Mouse (Mus musculus) heart, adult 2 months (tissue): Measurements from ENCODE around the gene Emc10. TPM values are rescaled to one million over a fixed set of nuclear protein-coding genes. Genes with fewer than 3 reads are reported as not detected.

Source experiments
- DNase-seq, 2 experiments: peaks; one replicate each; pipeline ENCODE4 v3.0.0; 2021
- H3K27ac ChIP-seq: fragments of 200-600 bp; 2 replicates; pipeline ENCODE4 v1.8.1; 2022
- H3K27me3 ChIP-seq: fragments of 200-500 bp; 2 replicates; pipeline ENCODE4 v1.6.1; 2012; ENCODE audit warnings: mild to moderate bottlenecking, low read length, inconsistent platforms, mixed read lengths; ENCODE audit not compliant: control insufficient read depth, insufficient read depth
- H3K36me3 ChIP-seq: fragments of 200-500 bp; 2 replicates; pipeline ENCODE4 v1.6.1; 2012; ENCODE audit warnings: low read length, inconsistent platforms; ENCODE audit not compliant: control insufficient read depth, insufficient read depth
- H3K4me1 ChIP-seq: fragments of 200-500 bp; 2 replicates; pipeline ENCODE4 v1.6.1; 2011; ENCODE audit warnings: low read length; ENCODE audit not compliant: control insufficient read depth, insufficient read depth
- H3K4me3 ChIP-seq: fragments of 200-600 bp; 2 replicates; pipeline ENCODE4 v1.8.1; 2022
- H3K79me2 ChIP-seq: fragments of 200-500 bp; replicated peaks from 2 replicates; pipeline ENCODE4 v1.6.1; 2012; ENCODE audit warnings: mild to moderate bottlenecking, inconsistent platforms, low read length, moderate library complexity, mixed read lengths; ENCODE audit not compliant: control insufficient read depth, insufficient read depth
- H3K9ac ChIP-seq: fragments of 200-500 bp; 2 replicates; pipeline ENCODE4 v1.6.1; 2012; ENCODE audit warnings: low read depth, mild to moderate bottlenecking, control low read depth, inconsistent platforms, low read length, mixed read lengths
- CTCF ChIP-seq: fragments of 200-600 bp; IDR thresholded peaks from 2 replicates; pipeline ENCODE4 v1.8.1; 2022; ENCODE audit warnings: antibody characterized with exemption, mild to moderate bottlenecking, moderate library complexity
- EP300 ChIP-seq: fragments of 200-500 bp; IDR thresholded peaks from 2 replicates; pipeline ENCODE4 v1.6.1; 2011; ENCODE audit warnings: low read depth, low read length, control low read depth; ENCODE audit not compliant: insufficient read depth
- POLR2A ChIP-seq: fragments of 200-500 bp; IDR thresholded peaks from 2 replicates; pipeline ENCODE4 v1.6.1; 2011; ENCODE audit warnings: mild to moderate bottlenecking, low read depth, low read length, control low read depth; ENCODE audit not compliant: insufficient read depth
- WGBS: fragments of 180-500 bp; shearing (Covaris S2); methylation state at CpG from one replicate; pipeline ENCODE4 v1.1.7; 2018; 5-methylcytosine and 5-hydroxymethylcytosine counted together
- intact Hi-C: fragments of 180-260 bp; cut with DNase I; formaldehyde crosslinking; loops from one replicate; pipeline ENCODE4 v1.15.1; 2025
- polyA plus RNA-seq: library from polyadenylated mRNA; depleted of rRNA; stranded (reverse); fragments of >200 nt; gene quantifications from 2 replicates; pipeline ENCODE4 v1.2.3, GENCODE M21; 2012
- total RNA-seq, 2 experiments: library from RNA; stranded (reverse); gene quantifications; 2 replicates each; pipeline ENCODE4 v1.2.3; 2021

The Emc10 gene
- total and polyA plus RNA-seq, 3 experiments, result 86.1 to 180 (median 87.6) TPM

DNA sequence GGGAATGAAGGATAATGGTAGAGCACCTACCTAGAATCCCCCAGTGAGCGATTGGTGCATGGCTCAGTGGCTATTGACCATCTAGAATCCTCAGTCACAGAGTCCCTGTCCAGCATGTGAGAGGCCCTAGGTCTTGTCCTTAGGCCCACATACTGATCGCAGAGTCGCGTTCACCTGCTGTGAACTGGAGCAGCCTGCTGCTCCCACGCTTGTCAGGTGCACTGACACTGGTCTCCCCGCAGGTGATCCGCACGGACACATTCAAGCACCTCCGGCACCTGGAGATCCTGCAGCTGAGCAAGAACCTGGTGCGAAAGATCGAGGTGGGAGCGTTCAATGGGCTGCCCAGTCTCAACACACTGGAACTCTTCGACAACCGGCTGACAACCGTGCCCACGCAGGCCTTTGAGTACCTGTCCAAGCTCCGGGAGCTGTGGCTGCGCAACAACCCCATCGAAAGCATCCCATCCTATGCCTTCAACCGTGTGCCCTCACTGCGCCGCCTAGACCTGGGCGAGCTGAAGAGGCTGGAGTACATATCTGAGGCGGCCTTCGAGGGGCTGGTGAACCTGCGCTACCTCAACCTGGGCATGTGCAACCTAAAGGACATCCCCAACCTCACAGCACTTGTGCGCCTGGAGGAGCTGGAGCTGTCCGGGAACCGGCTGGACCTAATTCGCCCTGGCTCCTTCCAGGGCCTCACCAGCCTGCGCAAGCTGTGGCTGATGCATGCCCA is 35.4 kb downstream of the Emc10 start:
- no peak overlapping the region for H3K27ac ChIP-seq
- H3K4me3 ChIP-seq, result no peak overlapping the region
- DNase-seq, result no peak
- no peaks in the 10 kb centered on the region for H3K79me2 ChIP-seq
- TF ChIP-seq CTCF (no peak), POLR2A (no peak), EP300 (no peak)
- 77% methylated on average over 31 of the region's 31 CpGs for WGBS
- H3K4me1 ChIP-seq, result no peaks in the 10 kb centered on the region
- no peaks in the 10 kb centered on the region for H3K36me3 ChIP-seq
- H3K9ac ChIP-seq, result no peak overlapping the region
- H3K27me3 ChIP-seq, result peaks cover 3% of the 10 kb centered on the region; the same call in 1 of the 2 replicates
- intact Hi-C loops, result no loop called here

DNA sequence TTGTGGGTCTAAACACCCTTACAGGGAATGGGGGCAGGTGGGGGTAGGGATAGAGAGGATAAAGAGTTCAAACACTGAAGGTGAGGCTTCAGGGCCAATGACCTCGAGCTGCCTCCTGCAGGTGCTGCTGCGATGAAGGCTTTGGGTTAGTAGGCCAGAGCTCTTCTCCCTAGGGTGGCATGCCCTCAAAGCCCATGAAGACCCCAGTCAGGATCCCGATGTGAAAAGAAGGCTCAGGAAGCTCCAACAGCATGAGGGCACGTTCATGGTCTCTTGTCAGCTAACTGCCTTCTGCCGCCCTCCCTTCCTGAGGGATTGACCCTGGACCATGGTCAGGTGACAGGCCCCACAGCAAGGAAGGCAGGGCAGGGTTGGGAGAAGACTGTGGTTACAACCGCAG is 36.3 kb downstream of the Emc10 start:
- H3K4me1 ChIP-seq, result no peaks in the 10 kb centered on the region
- H3K4me3 ChIP-seq, result no peak overlapping the region
- H3K27me3 ChIP-seq, result peaks cover 3% of the 10 kb centered on the region; the same call in 1 of the 2 replicates
- no peak overlapping the region for H3K27ac ChIP-seq
- WGBS, result 66% methylated on average over 6 of the region's 6 CpGs
- no peak for DNase-seq
- H3K79me2 ChIP-seq, result no peaks in the 10 kb centered on the region
- TF ChIP-seq POLR2A (no peak), EP300 (no peak)
- no peak overlapping the region for H3K9ac ChIP-seq
- intact Hi-C loops, result no loop called here
- no peaks in the 10 kb centered on the region for H3K36me3 ChIP-seq

DNA sequence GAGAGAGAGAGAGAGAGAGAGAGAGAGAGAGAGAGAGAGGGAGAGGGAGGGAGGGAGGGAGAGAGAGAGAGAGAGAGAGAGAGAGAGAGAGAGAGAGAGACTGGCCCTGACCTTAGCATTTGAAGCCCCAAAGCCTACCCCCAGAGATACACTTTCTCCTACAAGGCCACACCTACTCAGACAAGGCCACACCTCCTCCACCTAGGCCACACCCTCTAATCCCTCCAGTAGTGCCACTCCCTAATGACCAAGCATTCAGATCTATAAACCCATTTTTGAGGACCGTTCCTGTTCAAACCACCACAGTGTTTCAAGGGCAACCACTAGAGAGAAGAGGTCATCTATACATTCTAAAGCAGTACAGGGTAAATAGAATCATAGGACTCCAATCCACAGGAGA is 40.0 kb downstream of the Emc10 start:
- Histone ChIP-seq H3K79me2 (no peaks in the 10 kb centered on the region), H3K27ac (no peak overlapping the region), H3K36me3 (no peaks in the 10 kb centered on the region), H3K27me3 (no peaks in the 10 kb centered on the region), H3K4me3 (no peak overlapping the region), H3K4me1 (peaks cover 1% of the 10 kb centered on the region; the same call in 1 of the 2 replicates), H3K9ac (no peak overlapping the region)
- no peak for DNase-seq
- no peak for TF ChIP-seq EP300
- no peak for TF ChIP-seq CTCF
- no peak for TF ChIP-seq POLR2A
- WGBS, result 89% methylated on average over 1 of the region's 1 CpGs
- intact Hi-C loops, result no loop called here

DNA sequence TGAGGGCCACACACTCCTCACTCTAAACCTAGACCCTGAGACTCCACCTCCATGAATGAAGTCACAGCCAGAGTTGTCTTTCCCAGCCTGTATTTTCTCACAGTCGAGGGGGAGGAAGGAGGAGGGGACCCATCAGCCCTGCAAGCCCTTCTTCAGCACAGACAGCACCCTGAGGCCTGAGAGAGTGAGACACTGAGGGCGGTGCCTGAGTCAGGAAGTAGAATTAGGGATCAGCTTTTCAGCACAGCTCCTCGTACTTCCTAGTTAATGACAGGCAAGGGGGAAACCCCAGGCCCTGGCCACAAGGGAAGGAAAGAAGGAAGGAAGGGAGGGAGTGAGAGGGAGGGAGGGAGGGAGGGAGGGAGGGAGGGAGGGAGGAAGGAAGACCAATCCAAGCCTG is 43.1 kb downstream of the Emc10 start:
- no peak for DNase-seq
- no peak overlapping the region for H3K9ac ChIP-seq

DNA sequence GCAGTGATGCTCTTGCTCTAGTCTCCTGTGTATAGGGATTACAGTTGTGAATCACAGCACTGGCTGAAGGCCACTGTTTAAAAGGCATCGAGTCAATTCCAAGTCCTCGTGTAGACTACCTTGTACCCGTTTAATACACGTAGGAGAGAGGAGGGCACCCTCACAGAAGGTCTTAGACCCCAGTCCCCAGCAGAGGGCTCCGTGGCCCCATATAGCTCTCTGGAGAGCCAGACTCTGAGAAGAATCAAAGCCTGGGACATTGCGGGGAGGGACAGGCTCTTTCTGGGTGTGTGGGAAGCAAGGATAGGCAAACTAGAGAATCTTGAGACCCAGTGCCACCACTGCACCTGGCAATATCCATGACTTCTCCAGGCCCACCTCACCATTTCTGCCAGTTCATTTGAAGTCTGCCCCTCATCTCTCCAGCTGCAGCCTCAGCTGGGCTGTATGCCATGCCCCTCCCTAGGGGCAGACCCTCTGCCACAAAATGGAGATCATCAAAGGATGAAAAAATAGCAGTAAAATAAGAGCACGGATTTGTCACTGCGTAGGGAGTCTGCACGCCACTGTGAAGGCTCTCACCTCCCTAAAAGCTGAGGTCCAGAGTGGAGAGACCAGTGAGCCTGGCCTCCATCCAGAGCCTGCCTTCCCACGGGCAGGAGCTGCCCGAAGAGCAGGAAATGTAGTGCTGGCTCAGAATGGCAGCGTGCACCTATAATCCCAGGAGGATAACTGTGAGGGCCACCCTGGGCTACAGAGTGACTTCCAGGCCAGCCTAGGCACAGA is 50.1 kb downstream of the Emc10 start:
- Histone ChIP-seq H3K4me3 (no peak overlapping the region), H3K4me1 (no peaks in the 10 kb centered on the region), H3K36me3 (no peaks in the 10 kb centered on the region), H3K9ac (no peak overlapping the region), H3K27me3 (peaks cover 2% of the 10 kb centered on the region; the same call in 1 of the 2 replicates), H3K27ac (no peak overlapping the region), H3K79me2 (no peaks in the 10 kb centered on the region)
- 29% methylated on average over 12 of the region's 12 CpGs for WGBS
- no peak for DNase-seq
- TF ChIP-seq POLR2A (no peak), CTCF (peak; percentile 36; the same call in 1 of the 2 replicates)
- intact Hi-C loops, result loop anchor here (5.0 kb wide), 1 partner anchor 36 kb away; no protein-coding TSS in a partner anchor

More for the DNA sequence above, 43.1 kb downstream of the Emc10 start:
- TF ChIP-seq CTCF (no peak), EP300 (no peak), POLR2A (no peak)
- Histone ChIP-seq H3K79me2 (no peaks in the 10 kb centered on the region), H3K27me3 (no peaks in the 10 kb centered on the region), H3K4me3 (no peak overlapping the region), H3K4me1 (peaks cover 1% of the 10 kb centered on the region; the same call in 1 of the 2 replicates), H3K36me3 (no peaks in the 10 kb centered on the region), H3K27ac (no peak overlapping the region)
- intact Hi-C loops, result no loop called here
- WGBS, result 6% methylated on average over 3 of the region's 3 CpGs

DNA sequence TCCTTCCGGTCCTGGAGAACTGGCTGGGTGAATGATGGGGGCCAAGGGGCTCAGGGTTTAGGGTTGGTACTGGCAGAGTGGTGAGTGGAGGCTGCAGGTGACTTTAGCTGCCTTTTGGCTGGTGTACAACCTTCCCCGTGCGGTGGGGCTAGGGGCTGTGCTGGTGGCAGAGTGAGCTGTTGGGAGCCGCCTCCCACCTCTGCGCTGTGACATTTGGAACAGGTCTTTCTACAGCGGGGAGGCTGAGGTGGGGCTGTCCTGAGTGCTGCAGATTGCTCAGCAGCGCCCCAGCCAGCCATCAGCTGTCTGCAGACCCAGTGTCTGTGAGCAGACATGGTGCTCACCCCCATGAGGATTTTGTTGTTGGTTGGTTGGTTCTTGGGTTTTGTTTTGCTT is 50.8 kb downstream of the Emc10 start:
- peaks cover 2% of the 10 kb centered on the region; the same call in 1 of the 2 replicates for H3K27me3 ChIP-seq
- no peaks in the 10 kb centered on the region for H3K79me2 ChIP-seq
- no peaks in the 10 kb centered on the region for H3K4me1 ChIP-seq
- 33% methylated on average over 7 of the region's 7 CpGs for WGBS
- intact Hi-C loops, result loop anchor here (5.0 kb wide), 1 partner anchor 37 kb away; no protein-coding TSS in a partner anchor
- no peak overlapping the region for H3K4me3 ChIP-seq
- H3K27ac ChIP-seq, result no peak overlapping the region
- TF ChIP-seq CTCF, result no peak
- no peak for TF ChIP-seq POLR2A
- TF ChIP-seq EP300, result no peak
- no peak for DNase-seq
- H3K9ac ChIP-seq, result no peak overlapping the region
- H3K36me3 ChIP-seq, result no peaks in the 10 kb centered on the region
